Mouse (Mus musculus) adrenal gland, postnatal 14 days (tissue): ENCODE measurements around the gene Cirbp. TPM values are rescaled to one million over a fixed set of nuclear protein-coding genes. Genes with fewer than 3 reads are reported as not detected.
A peak's percentile ranks its signal among the peaks of the same experiment; 100 is the strongest.
"Not testable (repeated sequence)": the region's sequence is repeated elsewhere in the genome, so short reads cannot be mapped to it uniquely, and the experiment has no call there.

Experiments
- DNase-seq: peaks from one replicate; pipeline ENCODE4 v3.0.0; 2021; ENCODE audit warnings: mixed read lengths
- total RNA-seq: library from RNA; stranded (reverse); gene quantifications from 2 replicates; pipeline ENCODE4 v1.2.3, GENCODE M21; 2021

Gene Cirbp
- total RNA-seq, 1 experiment from 2014 or later: 67.6 TPM

GRCm38 (mm10) chr10:80179068-80180051, 13.6 kb downstream of the Cirbp start, which contains the start of gene Efna2:
Gene Efna2, plus strand, starts transcription at chr10:80179482.
- peak; percentile 72 for DNase-seq

GRCm38 (mm10) chr10:80180288-80180687, 14.5 kb downstream of the Cirbp start:
- no peak for DNase-seq

- DNase-seq: no peak
These were observed 15.0 kb downstream of the Cirbp start for GRCm38 (mm10) chr10:80180823-80181222.

GRCm38 (mm10) chr10:80182547-80182946, 16.8 kb downstream of the Cirbp start:
- no peak for DNase-seq

- no peak for DNase-seq
These were observed 20.9 kb downstream of the Cirbp start for GRCm38 (mm10) chr10:80186649-80187048.

- DNase-seq: no peak
These were observed 22.0 kb downstream of the Cirbp start for GRCm38 (mm10) chr10:80187739-80188138.

GRCm38 (mm10) chr10:80188453-80189024, 22.8 kb downstream of the Cirbp start:
- no peak for DNase-seq

GRCm38 (mm10) chr10:80189999-80190398, 24.2 kb downstream of the Cirbp start:
- DNase-seq: no peak

- DNase-seq: peak; percentile 74
These were observed 24.8 kb downstream of the Cirbp start for GRCm38 (mm10) chr10:80190491-80191051.

- no peak for DNase-seq
These were observed 28.2 kb downstream of the Cirbp start for GRCm38 (mm10) chr10:80193976-80194375.

- no peak for DNase-seq
These were observed 28.7 kb downstream of the Cirbp start for GRCm38 (mm10) chr10:80194441-80194840.

GRCm38 (mm10) chr10:80196167-80196566, 30.4 kb downstream of the Cirbp start:
- peak; percentile 54 for DNase-seq

- no peak for DNase-seq
These were observed 31.2 kb downstream of the Cirbp start for GRCm38 (mm10) chr10:80196778-80197581.

- DNase-seq: peak; percentile 92
These were observed 33.7 kb downstream of the Cirbp start for GRCm38 (mm10) chr10:80199440-80200008.

GRCm38 (mm10) chr10:80200485-80200884, 34.7 kb downstream of the Cirbp start:
- DNase-seq: no peak

- DNase-seq: no peak
These were observed 38.3 kb downstream of the Cirbp start for GRCm38 (mm10) chr10:80204055-80204454.

- no peak for DNase-seq
These were observed 41.4 kb downstream of the Cirbp start for GRCm38 (mm10) chr10:80207201-80207600.

GRCm38 (mm10) chr10:80207676-80208075, 41.9 kb downstream of the Cirbp start:
- DNase-seq: no peak

GRCm38 (mm10) chr10:80208248-80208647, 42.5 kb downstream of the Cirbp start:
- no peak for DNase-seq

GRCm38 (mm10) chr10:80208841-80209371, 43.1 kb downstream of the Cirbp start:
- DNase-seq: no peak

- not testable (repeated sequence) for DNase-seq
These were observed 45.8 kb downstream of the Cirbp start for GRCm38 (mm10) chr10:80211547-80212103.
